Mouse (Mus musculus) lung, postnatal 14 days (tissue): Measurements from ENCODE around the gene Gps2.
"Not testable (repeated sequence)": the region's sequence is repeated elsewhere in the genome, so short reads cannot be mapped to it uniquely, and the experiment has no call there.

ENCODE experiments used
- DNase-seq: peaks from one replicate; pipeline ENCODE4 v3.0.0; 2021

Gene Gps2

DNA sequence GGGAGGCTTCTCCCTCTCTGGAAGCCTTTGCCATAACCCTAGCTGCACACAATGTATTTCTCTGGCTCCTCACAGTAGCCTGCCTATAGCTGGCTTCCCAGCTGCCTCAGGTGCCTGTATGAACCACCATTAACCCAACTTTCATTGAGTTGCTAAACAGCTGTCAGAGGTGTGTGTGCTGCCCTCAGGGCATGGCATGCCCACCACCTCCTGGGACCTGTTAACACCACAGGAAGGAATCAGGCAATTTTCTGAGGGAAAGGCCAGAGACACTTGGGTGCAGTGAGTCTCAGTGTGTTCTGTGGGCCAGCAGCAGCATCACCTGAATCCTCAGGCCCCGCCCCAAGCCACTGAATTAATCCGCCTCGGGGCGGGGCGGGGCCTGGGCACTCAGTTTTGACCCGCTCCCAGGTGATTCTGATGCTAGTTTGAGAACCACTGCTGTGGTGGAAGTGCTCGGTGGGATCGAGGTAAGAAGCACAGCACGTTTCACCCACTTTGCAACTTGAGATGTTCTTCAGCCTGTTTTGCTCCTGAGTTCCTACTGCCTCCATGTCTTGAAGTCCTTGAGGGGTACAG lies 24.8 kb downstream of the Gps2 start:
- no peak for DNase-seq

DNA sequence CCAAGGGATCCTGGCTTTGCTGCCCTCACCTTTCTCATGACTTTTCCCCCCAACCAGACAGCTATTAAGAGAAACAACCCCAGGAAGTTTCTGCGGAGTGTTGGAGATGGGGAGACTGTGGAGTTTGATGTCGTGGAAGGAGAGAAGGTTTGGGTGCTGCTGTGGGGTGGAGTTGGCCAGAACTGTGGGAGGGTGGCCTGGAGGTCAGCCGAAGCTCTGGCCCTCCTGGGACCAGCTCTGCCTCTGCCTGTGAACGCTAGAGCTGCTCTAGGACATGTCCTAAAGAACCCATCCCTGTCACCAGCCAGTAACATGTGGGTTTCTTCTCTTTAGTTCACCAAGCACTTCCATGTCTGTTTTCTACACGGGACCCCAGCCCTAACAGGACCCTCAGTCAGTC lies 25.5 kb downstream of the Gps2 start:
- no peak for DNase-seq

DNA sequence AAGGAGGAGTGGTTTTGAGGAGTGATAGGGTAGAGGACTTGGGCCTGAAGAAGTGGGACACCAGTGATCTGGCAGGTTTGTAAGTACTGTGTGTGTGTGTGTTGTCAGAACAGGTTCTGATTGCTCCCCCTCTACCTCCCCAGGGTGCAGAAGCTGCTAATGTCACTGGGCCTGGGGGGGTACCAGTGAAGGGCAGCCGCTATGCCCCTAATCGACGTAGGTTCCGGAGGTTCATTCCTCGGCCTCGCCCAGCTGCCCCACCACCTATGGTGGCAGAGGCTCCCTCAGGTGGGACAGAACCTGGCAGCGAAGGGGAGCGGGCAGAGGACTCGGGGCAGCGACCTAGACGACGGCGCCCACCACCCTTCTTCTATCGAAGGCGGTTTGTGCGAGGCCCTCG lies 26.0 kb downstream of the Gps2 start:
- DNase-seq, result no peak

DNA sequence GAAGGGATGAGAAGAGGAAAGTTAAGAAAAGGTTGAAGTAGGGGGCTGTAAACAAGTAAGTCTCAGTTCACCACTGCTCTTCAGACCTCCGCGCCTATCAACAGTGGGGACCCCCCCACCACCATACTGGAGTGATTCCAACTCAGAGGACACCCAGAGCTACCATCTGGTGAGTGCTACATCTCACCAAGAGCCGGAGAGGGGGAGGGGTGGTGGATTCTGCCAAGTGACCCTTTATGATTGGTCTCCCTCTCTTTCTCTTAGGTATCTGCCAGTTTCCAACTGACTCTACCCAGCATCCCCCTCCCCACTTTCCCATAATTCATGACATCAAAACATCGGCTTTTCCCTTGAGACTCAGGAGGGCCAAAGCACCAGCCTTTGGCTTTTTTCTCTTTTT lies 27.3 kb downstream of the Gps2 start:
- no peak for DNase-seq

DNA sequence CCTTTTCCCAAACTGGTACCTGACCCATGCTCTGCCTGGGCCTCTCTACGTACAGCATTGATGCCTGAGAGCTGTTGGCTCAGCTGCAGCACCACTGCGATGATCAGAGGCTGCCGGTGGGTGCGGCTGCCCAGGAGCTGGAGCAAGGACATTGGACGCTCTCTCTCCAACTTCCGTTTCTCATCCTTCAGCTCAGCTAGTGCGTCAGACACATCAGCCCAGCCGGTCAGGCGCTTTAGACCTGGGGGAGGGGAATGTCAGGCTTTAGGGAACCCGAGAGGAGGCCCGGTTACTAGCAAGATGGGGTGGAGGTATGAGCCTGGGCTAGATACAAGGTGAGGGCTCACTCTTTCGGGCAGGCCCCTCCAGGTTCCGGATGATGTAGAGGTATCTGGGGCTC lies 31.5 kb downstream of the Gps2 start:
- DNase-seq, result no peak

DNA sequence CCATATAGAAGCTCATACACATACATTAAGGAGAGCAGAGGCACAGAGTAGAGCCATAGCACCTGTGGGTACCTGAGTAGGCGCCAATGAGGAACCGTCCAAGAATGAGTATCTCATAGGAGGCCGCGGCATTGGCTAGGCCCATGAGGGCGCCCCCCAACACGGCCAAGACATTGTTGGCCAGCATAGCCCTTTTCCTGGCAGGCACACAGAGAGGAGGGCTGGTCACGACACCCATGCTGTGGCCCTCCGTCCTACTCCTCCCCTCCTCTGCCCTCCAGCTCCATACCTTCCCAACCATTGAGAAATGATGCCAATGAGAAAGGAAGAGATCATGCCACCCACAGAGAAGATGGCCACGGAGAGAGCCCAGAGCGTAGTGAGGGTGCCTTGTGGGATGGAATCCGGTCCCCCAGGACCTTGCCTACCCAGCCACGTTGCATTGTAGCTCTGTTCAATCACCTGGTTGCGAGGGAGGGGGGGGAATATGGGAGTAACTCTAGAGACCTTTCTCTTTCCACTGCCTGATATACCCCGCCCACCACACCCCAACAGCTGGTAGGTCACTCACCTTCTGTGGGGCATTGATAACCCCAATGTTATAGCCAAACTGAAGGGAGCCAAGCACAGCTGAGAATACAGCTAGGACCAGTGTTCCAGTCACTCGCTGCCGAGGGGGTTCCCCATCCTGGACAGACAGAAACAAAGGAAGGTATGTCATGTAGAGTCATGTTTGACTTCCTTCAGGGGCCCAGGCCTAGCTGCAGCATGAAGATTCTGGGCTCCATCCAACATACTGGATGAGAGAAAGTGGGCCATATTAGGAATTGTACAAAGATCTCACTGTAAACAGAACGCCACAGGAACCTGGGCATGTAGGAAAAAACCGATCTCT lies 32.6 kb downstream of the Gps2 start:
- no peak for DNase-seq

DNA sequence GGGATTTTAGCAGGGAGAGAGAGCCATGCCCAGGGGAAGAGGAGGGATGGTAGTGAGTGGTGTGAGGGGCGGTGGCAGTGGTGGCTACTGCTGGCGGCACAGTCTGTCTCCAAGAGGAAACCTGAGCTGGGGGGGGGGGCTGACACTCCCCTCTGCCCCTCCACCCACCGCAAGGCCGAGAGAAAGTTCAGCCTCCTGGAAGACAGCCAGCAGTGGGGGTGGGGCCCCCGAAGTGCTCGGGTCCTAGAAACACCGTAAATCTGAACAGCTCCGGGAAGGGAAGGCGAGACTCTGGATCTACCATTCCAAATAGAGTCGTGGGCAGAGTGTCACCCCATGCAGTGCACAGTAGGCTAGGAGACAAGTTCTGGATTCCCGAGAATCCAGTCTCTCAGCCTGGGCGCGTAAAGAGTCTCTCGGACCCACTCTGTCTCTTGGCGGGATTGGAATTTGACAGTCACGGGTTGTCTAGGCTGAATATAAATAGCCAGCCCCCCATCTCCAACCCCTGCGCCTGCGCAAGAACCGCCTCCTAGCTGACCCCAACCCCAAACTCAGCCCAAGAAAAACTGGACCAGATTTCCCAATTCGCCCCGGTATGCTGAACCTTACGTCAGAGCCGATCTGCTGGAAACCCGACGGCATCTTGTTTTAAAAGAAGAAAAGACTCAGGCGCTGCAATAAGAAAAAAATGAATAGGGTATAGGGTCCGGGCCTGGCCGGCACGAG lies 33.8 kb downstream of the Gps2 start:
- no peak for DNase-seq

DNA sequence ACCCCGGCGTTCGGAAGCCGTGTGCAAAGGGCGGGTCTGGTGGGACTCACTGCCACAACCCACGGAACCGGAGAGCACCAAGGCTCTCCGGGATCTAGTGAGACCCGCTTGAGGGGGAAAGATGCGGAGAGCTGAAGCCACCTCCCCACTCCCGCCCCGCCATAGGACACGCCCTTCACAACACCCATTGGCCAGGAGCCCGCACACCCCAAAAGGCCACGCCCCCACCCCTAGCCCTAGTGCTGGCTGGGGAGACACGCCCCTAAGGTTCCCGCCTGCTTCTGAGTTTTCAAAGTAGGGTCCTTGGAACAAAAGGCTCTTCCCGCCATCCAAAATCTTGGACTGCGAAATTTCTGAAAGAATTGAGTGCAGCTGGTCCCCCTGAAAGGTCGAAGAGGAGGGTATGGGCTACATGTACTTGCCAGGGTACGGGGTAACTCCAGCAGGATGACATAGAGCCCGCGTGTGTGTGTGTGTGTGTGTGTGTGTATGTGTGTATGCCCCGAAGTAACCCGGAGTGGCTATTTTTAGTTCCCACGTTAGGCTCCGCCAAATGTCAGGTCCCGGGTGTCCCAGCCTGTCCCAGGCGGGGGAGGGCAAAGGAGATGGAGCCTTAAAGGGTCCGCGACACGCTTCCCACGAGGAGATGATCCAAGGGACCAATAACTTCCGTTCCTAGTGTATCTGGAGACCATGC lies 34.5 kb downstream of the Gps2 start, which contains the start of gene Slc2a4:
Slc2a4 (minus strand) TSS at position 123 of the 697 bp plus-strand sequence.
- peak; percentile 93 for DNase-seq

DNA sequence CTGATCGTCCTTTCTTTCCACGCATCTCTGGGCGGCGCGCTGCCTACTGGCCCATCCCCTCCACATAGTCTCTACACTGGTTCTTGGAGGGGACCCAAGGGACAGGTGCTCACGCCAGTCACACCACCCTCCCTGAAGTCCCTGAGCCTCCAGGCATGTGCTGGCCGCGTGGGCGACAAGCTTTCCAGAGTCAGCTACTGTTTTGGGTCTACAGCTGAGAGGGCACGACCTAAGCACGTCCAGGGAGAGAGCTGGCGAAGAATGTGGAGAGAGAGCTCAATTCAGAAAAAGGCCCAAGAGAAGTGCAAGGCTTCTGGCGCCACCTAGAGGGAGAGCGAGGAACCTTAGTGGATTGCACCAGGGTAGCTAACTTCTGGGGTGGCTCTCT lies 35.1 kb downstream of the Gps2 start:
- DNase-seq, result peak; percentile 92

DNA sequence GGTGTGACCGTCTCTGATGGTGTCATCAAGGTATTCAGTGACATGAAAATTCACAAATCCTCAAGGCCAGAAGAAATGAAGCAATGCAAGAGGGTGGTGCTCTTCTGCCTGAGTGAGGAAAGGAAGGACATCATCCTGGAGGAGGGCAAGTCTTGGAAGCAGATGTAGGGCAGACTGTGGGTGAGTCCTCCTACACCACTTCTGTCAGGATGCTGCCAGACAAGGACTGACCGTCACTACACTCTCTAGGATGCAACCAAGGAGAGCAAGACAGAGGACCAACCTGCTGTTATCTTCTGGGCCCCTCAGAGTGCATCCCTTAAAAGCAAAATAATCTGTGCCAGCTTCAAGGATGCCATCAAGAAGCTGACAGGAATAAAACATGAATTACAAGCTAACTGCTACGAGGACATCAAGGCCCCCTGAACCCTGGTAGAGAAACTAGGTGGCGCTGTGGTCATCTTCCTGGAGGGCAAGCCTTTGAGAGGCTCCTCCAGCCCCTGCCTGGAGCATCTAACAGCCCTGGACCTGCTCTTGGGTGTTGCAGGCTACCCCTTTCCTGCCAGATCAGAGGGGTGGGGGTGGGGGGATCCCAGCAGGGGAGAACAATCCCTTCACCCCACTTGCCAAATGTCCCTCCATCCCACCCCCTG lies 37.2 kb downstream of the Gps2 start:
- DNase-seq, result no peak

DNA sequence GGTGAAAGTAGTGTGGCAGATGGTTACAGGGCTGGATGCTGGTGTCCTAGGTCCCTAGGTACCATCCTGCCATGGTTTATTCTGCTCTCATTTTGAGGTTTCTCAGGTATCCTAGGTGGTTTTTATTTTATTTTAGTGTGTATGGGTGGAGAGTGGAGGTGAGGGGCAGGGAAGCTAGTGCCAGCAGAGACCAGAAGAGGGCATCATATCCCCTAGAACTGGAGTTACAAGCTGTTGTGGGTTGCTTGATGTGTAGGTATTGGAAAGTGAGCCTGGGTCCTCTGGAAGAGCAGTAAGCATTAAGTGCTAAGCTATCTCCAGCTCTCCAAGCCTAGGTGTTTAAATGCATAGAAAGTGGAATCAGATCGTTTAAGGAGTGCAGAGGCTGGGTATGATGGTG lies 38.6 kb downstream of the Gps2 start:
- DNase-seq, result no peak

DNA sequence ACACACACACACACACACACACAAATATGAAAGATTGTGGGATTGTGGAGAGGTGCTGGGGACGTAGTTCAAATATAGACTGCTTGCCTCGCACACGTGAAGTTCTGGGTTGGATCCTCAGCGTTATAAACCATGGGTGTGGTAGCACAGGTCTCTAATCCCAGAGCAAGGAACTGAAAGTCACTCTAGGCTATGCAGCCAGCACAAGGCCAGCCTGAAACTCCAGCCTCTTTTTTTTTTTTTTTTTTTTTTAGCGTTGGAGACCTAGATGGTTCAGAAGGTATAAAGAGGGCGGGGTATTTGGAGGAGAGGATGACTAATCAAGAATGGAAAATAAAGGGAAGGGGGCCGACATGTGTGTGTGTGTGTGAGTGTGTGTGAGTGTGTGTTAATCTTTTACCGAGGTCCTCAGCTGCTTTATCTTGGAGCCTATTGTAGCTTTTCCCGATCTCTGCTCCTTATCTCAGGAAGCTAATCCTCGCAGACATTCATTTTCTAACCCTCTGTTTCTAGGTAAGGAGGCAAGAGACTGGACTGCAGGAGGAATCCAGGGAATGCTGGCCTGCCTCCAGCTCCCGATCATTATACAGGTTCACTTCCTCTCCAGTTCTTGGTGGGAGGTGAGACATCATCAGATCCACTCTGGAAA lies 39.7 kb downstream of the Gps2 start:
- DNase-seq, result no peak

DNA sequence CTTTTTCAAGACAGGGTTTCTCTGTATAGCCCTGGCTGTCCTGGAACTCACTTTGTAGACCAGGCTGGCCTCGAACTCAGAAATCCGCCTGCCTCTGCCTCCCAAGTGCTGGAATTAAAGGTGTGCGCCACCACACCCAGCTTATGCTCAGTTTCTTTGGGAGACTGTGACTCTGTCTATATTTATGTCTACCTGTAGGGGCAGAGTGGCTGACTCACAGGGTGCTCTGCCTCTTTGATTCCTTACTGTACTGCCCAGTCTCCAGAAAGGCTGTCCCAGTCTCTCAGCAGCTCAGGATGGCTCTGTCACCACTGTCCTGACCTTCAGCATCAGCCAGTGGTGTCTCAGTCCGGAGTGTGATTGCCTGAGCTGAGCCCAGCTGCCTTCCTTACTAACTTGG lies 41.9 kb downstream of the Gps2 start:
- not testable (repeated sequence) for DNase-seq

DNA sequence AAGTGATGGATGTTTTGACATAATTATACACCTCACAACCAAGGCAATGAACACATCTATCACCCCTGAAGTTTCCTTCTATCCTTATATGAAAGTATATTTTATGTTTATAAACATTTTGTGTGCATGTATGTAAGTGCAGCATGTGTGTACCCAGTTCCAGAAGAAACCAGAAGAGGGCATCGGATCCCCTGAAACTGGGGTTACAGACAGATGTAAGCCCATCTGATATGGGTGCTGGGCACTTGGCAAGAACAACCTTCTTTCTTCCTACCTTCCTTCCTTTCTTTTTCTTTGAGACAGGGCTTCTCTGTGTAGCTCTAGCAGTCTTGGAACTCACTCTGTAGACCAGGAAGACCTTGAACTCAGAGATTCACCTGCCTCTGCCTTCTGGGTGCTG lies 42.5 kb downstream of the Gps2 start:
- DNase-seq, result no peak

DNA sequence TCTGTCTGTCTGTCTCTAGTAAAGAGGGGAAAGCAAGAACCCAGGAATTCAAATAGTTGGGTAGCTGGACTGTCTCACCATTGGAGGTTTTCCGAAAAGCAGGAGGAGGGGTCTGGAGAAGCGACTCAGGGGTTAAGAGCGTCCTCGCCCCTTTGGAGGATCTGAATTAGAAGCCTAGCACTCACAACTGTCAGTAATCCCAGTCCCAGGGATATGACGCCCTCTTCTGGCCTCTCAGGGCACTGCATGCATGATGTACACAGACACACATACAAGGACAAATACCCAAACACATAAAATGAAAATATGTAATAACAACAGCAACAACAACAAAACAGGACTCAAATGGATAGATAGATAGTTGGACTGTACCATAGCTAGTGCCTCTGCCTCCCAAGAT lies 46.9 kb downstream of the Gps2 start:
- no peak for DNase-seq

DNA sequence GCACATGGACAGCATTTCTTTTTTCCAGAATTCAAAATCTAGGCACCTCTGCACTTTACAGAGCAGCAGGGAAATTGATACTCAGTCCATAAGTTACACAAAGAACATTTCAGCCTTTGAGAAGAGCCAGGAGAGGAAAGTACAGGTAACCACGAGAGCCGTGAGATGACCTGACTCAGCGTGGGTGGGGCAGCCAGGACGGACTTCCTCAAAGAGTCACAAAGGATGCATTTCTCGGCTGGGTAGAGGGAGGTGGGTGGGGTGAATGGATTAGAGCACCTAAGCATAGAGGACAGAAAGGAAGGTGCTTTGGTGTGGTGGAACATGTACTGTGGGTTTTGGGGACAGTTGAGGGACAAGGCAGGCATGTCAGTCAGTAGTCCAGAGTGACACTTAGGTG lies 48.2 kb downstream of the Gps2 start:
- no peak for DNase-seq

DNA sequence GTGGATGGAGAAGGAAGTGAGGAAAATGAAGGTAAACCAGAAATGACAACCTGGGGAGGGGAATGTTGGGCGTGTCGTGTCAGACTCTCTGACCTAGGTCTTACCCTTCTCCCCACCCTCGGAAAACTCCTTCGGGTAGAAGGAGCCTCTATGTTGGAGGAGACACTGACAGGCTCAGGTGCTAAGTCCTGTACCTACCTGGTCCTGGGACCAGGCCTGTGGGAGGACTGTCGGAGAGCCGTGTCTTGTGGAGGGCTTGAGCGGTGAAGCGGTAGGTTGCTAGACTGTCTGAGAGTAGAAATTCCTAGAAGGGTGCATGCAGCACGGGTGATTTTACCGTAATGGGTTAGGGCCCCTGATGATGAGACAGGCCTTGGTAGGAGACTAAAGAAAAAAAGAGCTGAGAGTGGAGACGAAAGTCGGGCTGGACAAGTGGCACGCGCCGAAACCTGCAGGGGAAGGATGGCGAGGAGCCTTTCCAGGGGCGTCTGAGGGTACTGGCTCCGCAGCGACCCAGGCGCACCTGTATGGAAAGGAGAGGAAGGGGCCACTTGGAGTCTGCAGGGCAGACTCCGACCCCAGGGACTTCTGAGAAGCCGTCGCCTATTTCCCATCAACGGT lies 51.1 kb downstream of the Gps2 start, which contains the start of gene Cldn7:
Cldn7 (plus strand) TSS at position 130 of the 621 bp plus-strand sequence.
- DNase-seq, result no peak

DNA sequence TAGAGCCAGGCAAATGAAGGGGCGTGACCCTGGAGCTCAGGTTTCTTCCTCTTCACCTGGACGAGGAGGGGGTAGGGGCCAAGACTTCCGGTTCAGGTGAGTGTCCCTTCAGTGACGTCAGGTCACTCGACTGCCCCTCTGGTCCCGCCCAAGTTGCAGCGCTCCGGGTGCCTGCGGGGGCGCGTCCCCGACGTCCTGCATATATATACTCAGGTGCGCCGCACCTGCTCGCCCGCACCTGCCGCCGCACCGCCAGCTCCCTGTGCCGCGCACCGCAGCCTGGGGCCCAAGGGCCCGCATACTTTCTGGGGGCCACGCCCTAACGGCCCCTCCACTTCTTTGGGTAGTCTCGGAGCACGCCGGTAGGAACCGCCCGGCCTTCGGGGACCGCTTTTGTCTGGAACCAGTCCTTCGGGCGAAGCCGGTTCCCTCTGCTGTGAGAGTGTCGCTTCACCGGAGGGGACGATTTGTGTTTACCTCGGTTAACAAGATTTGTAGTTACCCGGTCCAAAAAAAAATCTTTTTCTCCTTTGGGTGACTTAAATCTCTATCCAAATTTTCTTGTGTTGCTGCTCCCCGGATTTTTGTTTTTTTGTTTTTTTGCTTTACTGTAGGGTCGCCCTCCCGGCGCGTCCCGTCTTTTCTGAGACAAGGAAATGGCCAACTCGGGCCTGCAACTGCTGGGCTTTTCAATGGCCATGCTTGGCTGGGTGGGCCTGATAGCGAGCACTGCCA lies 51.8 kb downstream of the Gps2 start:
- DNase-seq, result peak; percentile 79
